Mouse (Mus musculus) olfactory bulb, adult 2 months (tissue): ENCODE data around the gene Sec24a.

Source experiments
- CTCF ChIP-seq: fragments of 200-500 bp; IDR thresholded peaks from 2 replicates; pipeline ENCODE4 v1.5.1; 2012; ENCODE audit warnings: low read depth, mild to moderate bottlenecking, low read length, moderate library complexity; ENCODE audit not compliant: insufficient read depth
- POLR2A ChIP-seq: fragments of 200-500 bp; IDR thresholded peaks from 2 replicates; pipeline ENCODE4 v1.6.1; 2012; ENCODE audit warnings: mild to moderate bottlenecking, low read depth, low read length, moderate library complexity; ENCODE audit not compliant: insufficient read depth

DNA sequence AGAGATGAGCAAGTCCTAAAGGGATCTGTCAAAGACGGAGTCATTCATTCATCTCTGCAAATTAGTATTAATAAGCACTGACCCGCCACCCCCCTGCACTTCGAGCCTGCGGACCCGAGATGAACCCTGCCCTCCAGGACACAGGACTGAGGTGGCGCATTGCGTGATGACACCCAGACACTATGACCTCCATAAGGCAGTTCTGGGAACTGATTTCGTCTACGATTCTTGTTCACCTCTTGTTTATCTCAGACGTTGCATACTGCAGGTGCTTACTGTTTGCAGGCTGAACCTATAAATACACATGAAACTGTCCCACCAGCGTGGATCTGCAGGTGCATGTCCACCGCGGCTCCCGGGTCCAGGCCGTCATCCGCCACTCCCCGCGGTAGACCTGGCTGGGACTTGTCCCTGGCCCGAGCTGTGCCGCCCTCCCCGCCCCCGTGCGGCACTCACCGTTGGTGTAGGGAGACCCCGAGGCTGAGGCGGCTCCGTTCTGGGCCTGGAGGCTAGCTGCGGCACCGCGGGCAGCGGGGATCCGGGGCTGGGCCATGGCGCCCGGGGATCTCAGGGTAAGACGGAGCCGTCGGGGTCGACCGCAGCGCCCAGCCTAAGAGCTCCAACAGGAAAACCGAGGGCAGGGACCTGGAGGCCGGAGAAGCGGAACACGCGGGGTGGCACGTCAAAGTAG lies 7.7 kb downstream of the Sec24a start:
- TF ChIP-seq CTCF: no peak
- TF ChIP-seq POLR2A: no peak
